Mouse (Mus musculus): ENCODE results near the gene Cdh13. TPM values are rescaled to one million over a fixed set of nuclear protein-coding genes. Genes with fewer than 3 reads are reported as not detected.
A peak's percentile ranks its signal among the peaks of the same experiment; 100 is the strongest.

The Cdh13 gene
- polyA plus RNA-seq, 1 experiment = 56.6 TPM

- TF ChIP-seq TCF3 (IDR thresholded peaks at IDR 0.05; ENCODE audit: insufficient read length, low read depth) = no peak
- TF ChIP-seq USF1 (IDR thresholded peaks at IDR 0.05; ENCODE audit: low read depth) = no peak
- TF ChIP-seq CEBPB (IDR thresholded peaks at IDR 0.05; ENCODE audit: insufficient read depth, poor library complexity, severe bottlenecking) = no peak
- no peak for TF ChIP-seq POLR2AphosphoS2 (IDR thresholded peaks at IDR 0.05; ENCODE audit: insufficient read length, low read depth)
- no peak for TF ChIP-seq SRF (IDR thresholded peaks at IDR 0.05; ENCODE audit: control insufficient read depth, insufficient read length, low read depth)
- TF ChIP-seq MYOD1 (IDR thresholded peaks at IDR 0.05; ENCODE audit: control insufficient read depth in 1 of 3, insufficient read length in 2 of 3, low read depth in 2 of 3) = no peak
- no peak for TF ChIP-seq TCF12 (IDR thresholded peaks at IDR 0.05; ENCODE audit: insufficient read depth, poor library complexity, severe bottlenecking)
- TF ChIP-seq POLR2A (IDR thresholded peaks at IDR 0.05; ENCODE audit: insufficient read length, low read depth) = no peak
- TF ChIP-seq REST (IDR thresholded peaks at IDR 0.05; ENCODE audit: insufficient read depth, insufficient read length) = no peak
- TF ChIP-seq MYOG (IDR thresholded peaks at IDR 0.05; ENCODE audit: control insufficient read depth in 1 of 3, insufficient read depth in 1 of 3, insufficient read length in 2 of 3, low read depth in 2 of 3) = no peak
- no peak for TF ChIP-seq E2F4 (IDR thresholded peaks at IDR 0.05; ENCODE audit: insufficient read depth)
- no peak for TF ChIP-seq MAX (IDR thresholded peaks at IDR 0.05; ENCODE audit: low read depth)
- H3K4me2 ChIP-seq (ENCODE audit: low read depth) = peak overlapping the region; percentile 55
These were observed 6.0 kb downstream of the Cdh13 start for GRCm38 (mm10) chr8:118289525-118289924.

GRCm38 (mm10) chr8:118290266-118290665, 6.7 kb downstream of the Cdh13 start:
- H3K27me3 ChIP-seq (ENCODE audit: control insufficient read depth, insufficient read depth, insufficient read length) = no peaks in the 10 kb centered on the region
- peaks cover 25% of the 10 kb centered on the region for H3K79me2 ChIP-seq (ENCODE audit: control insufficient read depth, insufficient read depth)
- peak overlapping the region; percentile 55 for H3K4me2 ChIP-seq (ENCODE audit: low read depth)
- H3K4me3 ChIP-seq = no peak overlapping the region
- no peak overlapping the region for H3ac ChIP-seq (ENCODE audit: control insufficient read depth, insufficient read length)
- no peaks in the 10 kb centered on the region for H3K36me3 ChIP-seq (ENCODE audit: control insufficient read depth, insufficient read depth)
- TF ChIP-seq MYOG (IDR thresholded peaks at IDR 0.05; ENCODE audit: control insufficient read depth in 1 of 3, insufficient read depth in 1 of 3, insufficient read length in 2 of 3, low read depth in 2 of 3) = peak in 1 of 3 experiments; percentile 2
- TF ChIP-seq MYOD1 (IDR thresholded peaks at IDR 0.05; ENCODE audit: control insufficient read depth in 1 of 3, insufficient read length in 2 of 3, low read depth in 2 of 3) = peak in 1 of 3 experiments; percentile 22
- no peak for TF ChIP-seq TCF12 (IDR thresholded peaks at IDR 0.05; ENCODE audit: insufficient read depth, poor library complexity, severe bottlenecking)

More at GRCm38 (mm10) chr8:118289525-118289924, 6.0 kb downstream of the Cdh13 start:
- no peaks in the 10 kb centered on the region for H3K27me3 ChIP-seq (ENCODE audit: control insufficient read depth, insufficient read depth, insufficient read length)
- H3K36me3 ChIP-seq (ENCODE audit: control insufficient read depth, insufficient read depth) = no peaks in the 10 kb centered on the region
- peaks cover 25% of the 10 kb centered on the region for H3K79me2 ChIP-seq (ENCODE audit: control insufficient read depth, insufficient read depth)
- H3K4me3 ChIP-seq = no peak overlapping the region
- no peak overlapping the region for H3ac ChIP-seq (ENCODE audit: control insufficient read depth, insufficient read length)

GRCm38 (mm10) chr8:118296477-118296876, 12.9 kb downstream of the Cdh13 start:
- Histone ChIP-seq H3ac (ENCODE audit: control insufficient read depth, insufficient read length) (no peak overlapping the region), H3K4me3 (no peak overlapping the region), H3K4me2 (ENCODE audit: low read depth) (no peak overlapping the region), H3K36me3 (ENCODE audit: control insufficient read depth, insufficient read depth) (no peaks in the 10 kb centered on the region), H3K79me2 (ENCODE audit: control insufficient read depth, insufficient read depth) (peaks cover 36% of the 10 kb centered on the region), H3K27me3 (ENCODE audit: control insufficient read depth, insufficient read depth, insufficient read length) (no peaks in the 10 kb centered on the region)
- TF ChIP-seq CEBPB (IDR thresholded peaks at IDR 0.05; ENCODE audit: insufficient read depth, poor library complexity, severe bottlenecking) (no peak), TCF12 (IDR thresholded peaks at IDR 0.05; ENCODE audit: insufficient read depth, poor library complexity, severe bottlenecking) (no peak), MYOD1 (IDR thresholded peaks at IDR 0.05; ENCODE audit: control insufficient read depth in 1 of 3, insufficient read length in 2 of 3, low read depth in 2 of 3) (no peak), E2F4 (IDR thresholded peaks at IDR 0.05; ENCODE audit: insufficient read depth) (no peak), SRF (IDR thresholded peaks at IDR 0.05; ENCODE audit: control insufficient read depth, insufficient read length, low read depth) (no peak), USF1 (IDR thresholded peaks at IDR 0.05; ENCODE audit: low read depth) (no peak), POLR2A (IDR thresholded peaks at IDR 0.05; ENCODE audit: insufficient read length, low read depth) (no peak), POLR2AphosphoS2 (IDR thresholded peaks at IDR 0.05; ENCODE audit: insufficient read length, low read depth) (no peak), TCF3 (IDR thresholded peaks at IDR 0.05; ENCODE audit: insufficient read length, low read depth) (no peak), MAX (IDR thresholded peaks at IDR 0.05; ENCODE audit: low read depth) (no peak), REST (IDR thresholded peaks at IDR 0.05; ENCODE audit: insufficient read depth, insufficient read length) (no peak), MYOG (IDR thresholded peaks at IDR 0.05; ENCODE audit: control insufficient read depth in 1 of 3, insufficient read depth in 1 of 3, insufficient read length in 2 of 3, low read depth in 2 of 3) (no peak)

- Histone ChIP-seq H3K4me3 (no peak overlapping the region), H3K4me2 (ENCODE audit: low read depth) (no peak overlapping the region), H3K79me2 (ENCODE audit: control insufficient read depth, insufficient read depth) (peaks cover 9% of the 10 kb centered on the region), H3K27me3 (ENCODE audit: control insufficient read depth, insufficient read depth, insufficient read length) (no peaks in the 10 kb centered on the region), H3ac (ENCODE audit: control insufficient read depth, insufficient read length) (no peak overlapping the region), H3K36me3 (ENCODE audit: control insufficient read depth, insufficient read depth) (no peaks in the 10 kb centered on the region)
- TF ChIP-seq POLR2A (IDR thresholded peaks at IDR 0.05; ENCODE audit: insufficient read length, low read depth) = no peak
- no peak for TF ChIP-seq USF1 (IDR thresholded peaks at IDR 0.05; ENCODE audit: low read depth)
- TF ChIP-seq TCF3 (IDR thresholded peaks at IDR 0.05; ENCODE audit: insufficient read length, low read depth) = no peak
- TF ChIP-seq CEBPB (IDR thresholded peaks at IDR 0.05; ENCODE audit: insufficient read depth, poor library complexity, severe bottlenecking) = no peak
- TF ChIP-seq E2F4 (IDR thresholded peaks at IDR 0.05; ENCODE audit: insufficient read depth) = no peak
- no peak for TF ChIP-seq MYOG (IDR thresholded peaks at IDR 0.05; ENCODE audit: control insufficient read depth in 1 of 3, insufficient read depth in 1 of 3, insufficient read length in 2 of 3, low read depth in 2 of 3)
- no peak for TF ChIP-seq MAX (IDR thresholded peaks at IDR 0.05; ENCODE audit: low read depth)
- TF ChIP-seq POLR2AphosphoS2 (IDR thresholded peaks at IDR 0.05; ENCODE audit: insufficient read length, low read depth) = no peak
- no peak for TF ChIP-seq SRF (IDR thresholded peaks at IDR 0.05; ENCODE audit: control insufficient read depth, insufficient read length, low read depth)
- no peak for TF ChIP-seq MYOD1 (IDR thresholded peaks at IDR 0.05; ENCODE audit: control insufficient read depth in 1 of 3, insufficient read length in 2 of 3, low read depth in 2 of 3)
- no peak for TF ChIP-seq TCF12 (IDR thresholded peaks at IDR 0.05; ENCODE audit: insufficient read depth, poor library complexity, severe bottlenecking)
- TF ChIP-seq REST (IDR thresholded peaks at IDR 0.05; ENCODE audit: insufficient read depth, insufficient read length) = no peak
These were observed 23.4 kb downstream of the Cdh13 start for GRCm38 (mm10) chr8:118306957-118307356.

- Histone ChIP-seq H3K27me3 (ENCODE audit: control insufficient read depth, insufficient read depth, insufficient read length) (no peaks in the 10 kb centered on the region), H3K4me2 (ENCODE audit: low read depth) (no peak overlapping the region), H3ac (ENCODE audit: control insufficient read depth, insufficient read length) (no peak overlapping the region), H3K4me3 (no peak overlapping the region), H3K79me2 (ENCODE audit: control insufficient read depth, insufficient read depth) (peaks cover 9% of the 10 kb centered on the region), H3K36me3 (ENCODE audit: control insufficient read depth, insufficient read depth) (no peaks in the 10 kb centered on the region)
- no peak for TF ChIP-seq USF1 (IDR thresholded peaks at IDR 0.05; ENCODE audit: low read depth)
- no peak for TF ChIP-seq SRF (IDR thresholded peaks at IDR 0.05; ENCODE audit: control insufficient read depth, insufficient read length, low read depth)
- no peak for TF ChIP-seq POLR2AphosphoS2 (IDR thresholded peaks at IDR 0.05; ENCODE audit: insufficient read length, low read depth)
- TF ChIP-seq MYOD1 (IDR thresholded peaks at IDR 0.05; ENCODE audit: control insufficient read depth in 1 of 3, insufficient read length in 2 of 3, low read depth in 2 of 3) = no peak
- TF ChIP-seq POLR2A (IDR thresholded peaks at IDR 0.05; ENCODE audit: insufficient read length, low read depth) = no peak
These were observed 25.6 kb downstream of the Cdh13 start for GRCm38 (mm10) chr8:118309106-118309505.

Measured in myocyte (in vitro differentiated cells).